In genomic region chr13:62856850-62857249, GRCm38 (mm10) we compare ENCODE assay signal across 10 mouse cellular contexts. TPM values are rescaled to one million over a fixed set of nuclear protein-coding genes. Genes with fewer than 3 reads are reported as not detected.
DNase-seq lines count a peak whose midpoint lies in the region; ATAC-seq and TF ChIP-seq lines count a peak whose summit lies in the region.
"Had no signal": no experiment of that assay in that cellular context is flagged by ENCODE, and none has a peak within 500 bp of the region (broad histone marks: within the 10 kb centered on the region; RNA-seq: fewer than 3 reads in every experiment).

No protein-coding gene starts in this region.

- no peaks in the 10 kb centered on the region for H3K4me1 ChIP-seq in heart, embryonic 11.5 days (ENCODE audit: control insufficient read depth, insufficient read depth, low read length)
- H3K4me1 ChIP-seq in lung, postnatal 0 days (ENCODE audit: insufficient read depth, low read depth, low read length) = peaks cover 3% of the 10 kb centered on the region; the same call in 1 of the 2 replicates
- no peaks in the 10 kb centered on the region for H3K4me1 ChIP-seq in cerebellum, adult 2 months (ENCODE audit: control insufficient read depth, insufficient read depth, low read length)

- H3K36me3 ChIP-seq in heart, embryonic 11.5 days (ENCODE audit: control insufficient read depth, insufficient read depth, low read length) = no peaks in the 10 kb centered on the region
- H3K36me3 ChIP-seq in lung, postnatal 0 days (ENCODE audit: insufficient read depth, low read length) = no peaks in the 10 kb centered on the region
- H3K36me3 ChIP-seq: embryonic facial prominence, embryonic 12.5 days; limb, embryonic 12.5 days had no signal

- DNase-seq in heart, adult 9 months (ENCODE audit: low spot score in 2 of 2) = peak; percentile 46 to 47
- DNase-seq in lung, postnatal 36 days = peak; percentile 13
- DNase-seq in lung, postnatal 0 days (ENCODE audit: low spot score) = no peak
- DNase-seq in gastrocnemius, postnatal 14 days = peak; percentile 59
- peak; percentile 37 for DNase-seq in large intestine, adult 2 months (ENCODE audit: low read depth, low spot score)
- no peak for DNase-seq in cerebellum, adult 2 months
- DNase-seq in ovary, postnatal 36 days (ENCODE audit: low spot score) = no peak

- H3K4me3 ChIP-seq in heart, embryonic 11.5 days (ENCODE audit: low read depth, low read length) = no peak overlapping the region
- H3K4me3 ChIP-seq in lung, postnatal 0 days (ENCODE audit: low read depth, low read length) = no peak overlapping the region
- no peak overlapping the region for H3K4me3 ChIP-seq in cerebellum, adult 2 months (replicated peaks; ENCODE audit: insufficient read depth, low read depth, low read length)

- H3K4me2 ChIP-seq in heart, embryonic 11.5 days = no peak overlapping the region
- H3K4me2 ChIP-seq in lung, postnatal 0 days (replicated peaks; ENCODE audit: low read depth, low read length) = no peak overlapping the region

- no peak for TF ChIP-seq EP300 in lung, postnatal 0 days (IDR thresholded peaks at IDR 0.05)

- TF ChIP-seq POLR2A in cerebellum, adult 2 months (IDR thresholded peaks at IDR 0.05; ENCODE audit: borderline replicate concordance, insufficient read depth, low read length) = no peak

- H3K9ac ChIP-seq in heart, embryonic 11.5 days (ENCODE audit: low read depth, low read length) = no peak overlapping the region
- no peak overlapping the region for H3K9ac ChIP-seq in lung, postnatal 0 days (replicated peaks; ENCODE audit: low read depth)
- H3K9ac ChIP-seq: embryonic facial prominence, embryonic 12.5 days; limb, embryonic 12.5 days had no signal

- intact Hi-C loops in gastrocnemius, postnatal 14 days (cut with DNase I; ENCODE audit: low total_unique reads) = loop anchor here (10.0 kb wide), 1 partner anchor 92 kb away; the partner anchor contains the start of gene Platr25

- TF ChIP-seq CTCF in lung, postnatal 0 days (IDR thresholded peaks at IDR 0.05) = no peak
- TF ChIP-seq CTCF in cerebellum, adult 2 months (IDR thresholded peaks at IDR 0.05; ENCODE audit: borderline replicate concordance, insufficient read depth, low read depth, low read length) = no peak

- no peak for ATAC-seq in heart, embryonic 11.5 days (replicated peaks; ENCODE audit: insufficient number of reproducible peaks, low FRiP score, low TSS enrichment)
- ATAC-seq in lung, postnatal 0 days = no peak

- 79% methylated on average over 14 of the region's 14 CpGs for WGBS in heart, embryonic 11.5 days (ENCODE audit: insufficient replicate concordance)
- 69% methylated on average over 14 of the region's 14 CpGs for WGBS in lung, postnatal 0 days
- WGBS in large intestine, adult 2 months = 27% methylated on average over 14 of the region's 14 CpGs
- WGBS in cerebellum, adult 2 months = 75% methylated on average over 14 of the region's 14 CpGs

- no peaks in the 10 kb centered on the region for H3K9me3 ChIP-seq in heart, embryonic 11.5 days (replicated peaks; ENCODE audit: control insufficient read depth, low read length)
- H3K9me3 ChIP-seq in lung, postnatal 0 days (ENCODE audit: low read length) = no peaks in the 10 kb centered on the region
- H3K9me3 ChIP-seq: embryonic facial prominence, embryonic 12.5 days; limb, embryonic 12.5 days had no signal

- H3K27ac ChIP-seq in heart, embryonic 11.5 days (ENCODE audit: low read depth, low read length) = no peak overlapping the region
- no peak overlapping the region for H3K27ac ChIP-seq in lung, postnatal 0 days (ENCODE audit: low read length)
- H3K27ac ChIP-seq in cerebellum, adult 2 months (ENCODE audit: insufficient read depth, low read length) = no peak overlapping the region
- H3K27ac ChIP-seq: embryonic facial prominence, embryonic 12.5 days; limb, embryonic 12.5 days had no signal

- no peaks in the 10 kb centered on the region for H3K27me3 ChIP-seq in heart, embryonic 11.5 days (ENCODE audit: control insufficient read depth, insufficient read depth, low read length)
- H3K27me3 ChIP-seq in lung, postnatal 0 days (replicated peaks; ENCODE audit: insufficient read depth, low read length) = no peaks in the 10 kb centered on the region
- no peaks in the 10 kb centered on the region for H3K27me3 ChIP-seq in cerebellum, adult 2 months (ENCODE audit: control insufficient read depth, insufficient read depth, low read length)
- H3K27me3 ChIP-seq: embryonic facial prominence, embryonic 12.5 days; limb, embryonic 12.5 days had no signal

RNA-seq across cellular contexts. Expression of gene Fbp2, which starts 1.4 kb away (rescaled TPM):
- 0.11 TPM in 1 of 2 replicates, not detected in the other for polyA plus RNA-seq in heart, embryonic 11.5 days (2014; fragmentation: Nextera tagmentation; extraction: Ambion mirVana)
- 1.2 and 2.7 TPM in 2 replicates for polyA plus RNA-seq in lung, postnatal 0 days (2015; fragmentation: Nextera tagmentation; extraction: Ambion mirVana)
- total RNA-seq in gastrocnemius, postnatal 14 days (2021) = 10 to 100 TPM; 63.5 to 77.7 TPM
- 139 and 217 TPM in 2 replicates for polyA plus RNA-seq in large intestine, adult 2 months (2012; rRNA removed)
- polyA plus RNA-seq in cerebellum, adult 2 months (2012; rRNA removed) = not detected in 2 replicates

RNA-seq across cellular contexts. Expression of gene Fbp1, which starts 31.2 kb away (rescaled TPM):
- polyA plus RNA-seq in heart, embryonic 11.5 days (2014; fragmentation: Nextera tagmentation; extraction: Ambion mirVana) = not detected in 2 replicates
- 1.1 and 2.4 TPM in 2 replicates for polyA plus RNA-seq in lung, postnatal 0 days (2015; fragmentation: Nextera tagmentation; extraction: Ambion mirVana)
- total RNA-seq in gastrocnemius, postnatal 14 days (2021) = not detected
- polyA plus RNA-seq in large intestine, adult 2 months (2012; rRNA removed) = 17.6 and 25.5 TPM in 2 replicates
- polyA plus RNA-seq in cerebellum, adult 2 months (2012; rRNA removed) = 0.21 TPM in 1 of 2 replicates, not detected in the other

Comparison
In these comparisons a context has a peak if more than half of its experiments do, and no peak if none do; other contexts are left out.
1. DNase-seq: peak in heart, adult 9 months (2 of 2), lung, postnatal 36 days (single experiment), gastrocnemius, postnatal 14 days (single experiment) and large intestine, adult 2 months (single experiment); none in lung, postnatal 0 days (single experiment), cerebellum, adult 2 months (0 of 2) and ovary, postnatal 36 days (single experiment).
2. RNA of gene Fbp2, which starts 1.4 kb away (polyA plus RNA-seq): 139 to 217 TPM in large intestine, adult 2 months; 1.2 to 2.7 TPM in lung, postnatal 0 days, 0.11 TPM in heart, embryonic 11.5 days and not detected in cerebellum, adult 2 months; every median in the first group is over 10 times any median in the second.